Mouse (Mus musculus): ENCODE results near the gene Rnf103. TPM values are rescaled to one million over a fixed set of nuclear protein-coding genes. Genes with fewer than 3 reads are reported as not detected.
"Not testable (repeated sequence)": the region's sequence is repeated elsewhere in the genome, so short reads cannot be mapped to it uniquely, and the experiment has no call there.

Gene Rnf103
- polyA plus RNA-seq, 2 experiments, result 5.0 to 7.2 TPM

- no peak overlapping the region for H3K9ac ChIP-seq (replicated peaks)
- ATAC-seq (ENCODE audit: insufficient read depth), result no peak
- no peaks in the 10 kb centered on the region for H3K36me3 ChIP-seq (replicated peaks; ENCODE audit: control insufficient read depth, insufficient read depth, low read depth)
- WGBS (ENCODE audit: insufficient replicate concordance), result 19% methylated on average over 1 of the region's 1 CpGs
- TF ChIP-seq EP300 (IDR thresholded peaks at IDR 0.05; ENCODE audit: low read depth), result no peak
- no peaks in the 10 kb centered on the region; a peak in 2 of 4 replicates for H3K4me1 ChIP-seq (replicated peaks; ENCODE audit: control insufficient read depth in 2 of 2, insufficient read depth in 2 of 2, low read length in 1 of 2)
- no peak overlapping the region for H3K4me3 ChIP-seq (ENCODE audit: insufficient read depth in 1 of 2, low read depth in 2 of 2, low read length in 2 of 2)
- H3K4me2 ChIP-seq (ENCODE audit: low read depth), result no peak overlapping the region
- DNase-seq (ENCODE audit: low read depth in 3 of 3, low spot score in 3 of 3), result no peak
- H3K27me3 ChIP-seq (ENCODE audit: control insufficient read depth, insufficient read depth, low read length), result no peaks in the 10 kb centered on the region
- no peak overlapping the region for H3K27ac ChIP-seq
- H3K9me3 ChIP-seq (ENCODE audit: control insufficient read depth, low read length), result no peaks in the 10 kb centered on the region
These were observed 20.9 kb upstream of the Rnf103 start for GRCm38 (mm10) chr6:71472786-71473185.

GRCm38 (mm10) chr6:71475604-71476003, 18.1 kb upstream of the Rnf103 start:
- no peak overlapping the region for H3K27ac ChIP-seq

GRCm38 (mm10) chr6:71476783-71477182, 16.9 kb upstream of the Rnf103 start:
- ATAC-seq (ENCODE audit: insufficient read depth), result no peak
- Histone ChIP-seq H3K9me3 (ENCODE audit: control insufficient read depth, low read length) (no peaks in the 10 kb centered on the region), H3K36me3 (replicated peaks; ENCODE audit: control insufficient read depth, insufficient read depth, low read depth) (no peaks in the 10 kb centered on the region), H3K27ac (no peak overlapping the region), H3K9ac (replicated peaks) (no peak overlapping the region), H3K4me2 (ENCODE audit: low read depth) (no peak overlapping the region), H3K27me3 (ENCODE audit: control insufficient read depth, insufficient read depth, low read length) (no peaks in the 10 kb centered on the region), H3K4me1 (replicated peaks; ENCODE audit: control insufficient read depth in 2 of 2, insufficient read depth in 2 of 2, low read length in 1 of 2) (peaks cover 0 to 4% of the 10 kb centered on the region in 2 experiments; a peak in 2 of 4 replicates), H3K4me3 (ENCODE audit: insufficient read depth in 1 of 2, low read depth in 2 of 2, low read length in 2 of 2) (no peak overlapping the region)
- TF ChIP-seq CTCF (IDR thresholded peaks at IDR 0.05; ENCODE audit: low read depth) (no peak), EP300 (IDR thresholded peaks at IDR 0.05; ENCODE audit: low read depth) (no peak)
- DNase-seq (ENCODE audit: low read depth in 3 of 3, low spot score in 3 of 3), result no peak
- WGBS (ENCODE audit: insufficient replicate concordance), result 32% methylated on average over 5 of the region's 5 CpGs

More at GRCm38 (mm10) chr6:71475604-71476003, 18.1 kb upstream of the Rnf103 start:
- ATAC-seq (ENCODE audit: insufficient read depth) (no peak), DNase-seq (ENCODE audit: low read depth in 3 of 3, low spot score in 3 of 3) (no peak)
- Histone ChIP-seq H3K9me3 (ENCODE audit: control insufficient read depth, low read length) (no peaks in the 10 kb centered on the region), H3K4me3 (ENCODE audit: insufficient read depth in 1 of 2, low read depth in 2 of 2, low read length in 2 of 2) (no peak overlapping the region), H3K9ac (replicated peaks) (no peak overlapping the region), H3K36me3 (replicated peaks; ENCODE audit: control insufficient read depth, insufficient read depth, low read depth) (no peaks in the 10 kb centered on the region), H3K27me3 (ENCODE audit: control insufficient read depth, insufficient read depth, low read length) (no peaks in the 10 kb centered on the region), H3K4me1 (replicated peaks; ENCODE audit: control insufficient read depth in 2 of 2, insufficient read depth in 2 of 2, low read length in 1 of 2) (peaks cover 0 to 4% of the 10 kb centered on the region in 2 experiments; a peak in 2 of 4 replicates), H3K4me2 (ENCODE audit: low read depth) (no peak overlapping the region)
- WGBS (ENCODE audit: insufficient replicate concordance), result 72% methylated on average over 3 of the region's 3 CpGs
- TF ChIP-seq EP300 (IDR thresholded peaks at IDR 0.05; ENCODE audit: low read depth) (no peak), CTCF (IDR thresholded peaks at IDR 0.05; ENCODE audit: low read depth) (no peak)

- not testable (repeated sequence) for DNase-seq (ENCODE audit: low read depth in 3 of 3, low spot score in 3 of 3); H3K27me3 ChIP-seq (ENCODE audit: control insufficient read depth, insufficient read depth, low read length); H3K36me3 ChIP-seq (replicated peaks; ENCODE audit: control insufficient read depth, insufficient read depth, low read depth); H3K4me3 ChIP-seq (ENCODE audit: insufficient read depth in 1 of 2, low read depth in 2 of 2, low read length in 2 of 2); H3K9me3 ChIP-seq (ENCODE audit: control insufficient read depth, low read length); H3K4me2 ChIP-seq (ENCODE audit: low read depth); H3K27ac ChIP-seq; H3K4me1 ChIP-seq (replicated peaks; ENCODE audit: control insufficient read depth in 2 of 2, insufficient read depth in 2 of 2, low read length in 1 of 2); H3K9ac ChIP-seq (replicated peaks)
- 86% methylated on average over 10 of the region's 10 CpGs for WGBS (ENCODE audit: insufficient replicate concordance)
- peak; percentile 55; the same call in 1 of the 2 replicates for ATAC-seq (ENCODE audit: insufficient read depth)
These were observed 14.7 kb upstream of the Rnf103 start for GRCm38 (mm10) chr6:71478816-71479568.

- ATAC-seq (ENCODE audit: insufficient read depth), result peak; percentile 64; the same call in 1 of the 2 replicates
- whole genome bisulfite sequencing (ENCODE audit: insufficient replicate concordance), result 62% methylated on average over 2 of the region's 2 CpGs
These were observed 14.1 kb upstream of the Rnf103 start for GRCm38 (mm10) chr6:71479588-71479987.

More at GRCm38 (mm10) chr6:71479588-71479987, 14.1 kb upstream of the Rnf103 start:
- H3K9me3 ChIP-seq (ENCODE audit: control insufficient read depth, low read length); H3K4me2 ChIP-seq (ENCODE audit: low read depth); H3K27me3 ChIP-seq (ENCODE audit: control insufficient read depth, insufficient read depth, low read length); H3K27ac ChIP-seq; H3K36me3 ChIP-seq (replicated peaks; ENCODE audit: control insufficient read depth, insufficient read depth, low read depth); DNase-seq (ENCODE audit: low read depth in 3 of 3, low spot score in 3 of 3); H3K4me3 ChIP-seq (ENCODE audit: insufficient read depth in 1 of 2, low read depth in 2 of 2, low read length in 2 of 2); H3K4me1 ChIP-seq (replicated peaks; ENCODE audit: control insufficient read depth in 2 of 2, insufficient read depth in 2 of 2, low read length in 1 of 2); H3K9ac ChIP-seq (replicated peaks): not testable (repeated sequence)

Data from liver, embryonic 14.5 days (tissue).